Mouse (Mus musculus) thymus, postnatal 36 days (tissue): ENCODE results near the gene Gpatch2.

ENCODE experiments used
- DNase-seq, 2 experiments: peaks; one replicate each; pipeline ENCODE4 v3.0.0; 2022; ENCODE audit warnings: mixed read lengths in 2 of 2

Gpatch2 gene

GRCm38 (mm10) chr1:187376946-187377671 lies 161.8 kb downstream of the Gpatch2 start:
- DNase-seq, result peak in 1 of 2 experiments; percentile 44

GRCm38 (mm10) chr1:187377865-187378524 lies 162.7 kb downstream of the Gpatch2 start:
- DNase-seq, result peak in 1 of 2 experiments; percentile 37

- no peak for DNase-seq
Measured at GRCm38 (mm10) chr1:187389476-187389875, 174.2 kb downstream of the Gpatch2 start.

GRCm38 (mm10) chr1:187400834-187401233 lies 185.5 kb downstream of the Gpatch2 start:
- no peak for DNase-seq
